ENCODE assay signal across 24 mouse cellular contexts in the genomic region with DNA sequence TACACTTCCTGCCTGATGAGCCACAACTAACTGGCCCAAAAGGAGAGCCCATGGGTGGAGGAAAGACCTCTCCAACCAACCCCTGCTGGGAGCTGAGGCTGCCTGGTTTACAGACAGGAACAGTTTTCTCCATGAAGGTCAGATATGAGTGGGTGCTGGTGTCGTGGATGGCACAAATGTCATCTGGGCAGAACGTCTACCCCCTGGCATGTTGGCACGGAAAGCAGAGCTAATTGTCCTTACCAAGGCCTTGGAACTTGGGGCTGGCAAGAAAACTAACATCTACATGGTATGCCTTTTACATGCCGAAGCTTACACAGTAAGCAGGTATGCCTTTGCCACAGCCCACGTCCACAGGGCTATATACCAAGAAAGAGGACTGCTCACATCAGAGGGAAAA. TPM values are rescaled to one million over a fixed set of nuclear protein-coding genes. Genes with fewer than 3 reads are reported as not detected.
"Had no signal": no experiment of that assay in that cellular context is flagged by ENCODE, and none has a peak within 500 bp of the region (broad histone marks: within the 10 kb centered on the region; RNA-seq: fewer than 3 reads in every experiment).

No protein-coding gene starts in this region.

RNA-seq across cellular contexts. Expression of gene Gm8251, which starts 16.0 kb away (rescaled TPM):
- total RNA-seq: heart, postnatal 10 days; heart, postnatal 25 days; heart, postnatal 36 days; hindbrain, postnatal 0 days; layer of hippocampus, adult 18-20 months; layer of hippocampus, adult 2 months; layer of hippocampus, adult 8-10 months; layer of hippocampus, postnatal 10 days; layer of hippocampus, postnatal 14 days; layer of hippocampus, postnatal 25 days; layer of hippocampus, postnatal 36 days; left cerebral cortex, adult 18-20 months; left cerebral cortex, adult 2 months; left cerebral cortex, adult 8-10 months; left cerebral cortex, postnatal 10 days had no signal
- polyA plus RNA-seq: heart, embryonic 15.5 days; heart, postnatal 0 days; intestine, embryonic 16.5 days; kidney, adult 2 months; kidney, postnatal 0 days; large intestine, adult 2 months had no signal

RNA-seq across cellular contexts. Expression of gene Mettl21c, which starts 25.9 kb away (rescaled TPM):
- total RNA-seq: heart, postnatal 10 days; heart, postnatal 14 days; heart, postnatal 25 days; heart, postnatal 36 days; heart, postnatal 4 days; hematopoietic stem cell, adult 5-6 weeks; layer of hippocampus, adult 18-20 months; layer of hippocampus, adult 2 months; layer of hippocampus, postnatal 14 days; layer of hippocampus, postnatal 36 days; left cerebral cortex, adult 18-20 months; left cerebral cortex, adult 2 months had no signal
- polyA plus RNA-seq: large intestine, adult 2 months had no signal
